ENCODE assay signal across 9 mouse cellular contexts in the genomic region with DNA sequence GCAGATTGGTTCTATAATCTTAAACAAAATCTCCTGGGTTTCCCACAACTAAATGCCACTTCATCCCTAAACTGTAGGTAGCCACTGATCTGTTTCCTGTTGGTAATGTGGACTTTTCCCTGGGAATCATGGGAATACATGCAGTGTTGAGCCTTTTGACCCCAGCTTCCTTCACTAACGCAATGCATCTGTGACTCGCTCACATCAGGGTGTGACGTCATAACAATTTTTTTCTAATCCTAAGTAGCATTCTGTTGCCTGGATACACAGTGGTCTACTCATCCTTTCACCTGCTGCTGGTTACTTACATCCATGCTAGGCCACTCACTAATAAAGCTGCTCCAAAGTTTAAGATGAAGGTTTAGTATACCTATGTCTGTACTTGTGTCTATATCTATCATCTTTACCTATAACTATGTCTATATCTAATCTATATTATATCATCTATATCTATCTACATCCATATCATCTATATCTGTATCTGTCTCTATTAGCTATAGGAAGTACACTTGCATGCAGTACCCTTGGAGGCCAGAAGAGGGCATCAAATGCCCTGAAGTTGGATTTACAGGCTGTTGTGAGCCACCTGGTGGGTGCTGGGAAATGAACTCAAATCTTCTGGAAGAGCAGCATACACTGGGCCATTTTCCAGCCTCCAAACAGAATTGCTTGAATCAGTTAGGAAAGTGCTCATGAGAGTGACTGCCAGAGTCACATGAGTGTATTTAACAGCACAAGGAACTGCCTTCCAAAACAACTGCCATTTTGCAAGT.
DNase-seq lines count a peak whose midpoint lies in the region; ATAC-seq and TF ChIP-seq lines count a peak whose summit lies in the region.
"Had no signal": no experiment of that assay in that cellular context is flagged by ENCODE, and none has a peak within 500 bp of the region (broad histone marks: within the 10 kb centered on the region; RNA-seq: fewer than 3 reads in every experiment).

No protein-coding gene starts in this region.

- no peak overlapping the region for H3K4me2 ChIP-seq in kidney, embryonic 16.5 days (replicated peaks; ENCODE audit: low read depth, low read length)
- no peak overlapping the region for H3K4me2 ChIP-seq in forebrain, embryonic 14.5 days (ENCODE audit: low read length)
- H3K4me2 ChIP-seq: embryonic facial prominence, embryonic 15.5 days had no signal

- H3K27ac ChIP-seq in kidney, embryonic 16.5 days (ENCODE audit: low read length), result no peak overlapping the region
- no peak overlapping the region for H3K27ac ChIP-seq in ES-E14 (ENCODE audit: insufficient read depth, low read depth, low read length, poor library complexity, severe bottlenecking)
- H3K27ac ChIP-seq in forebrain, embryonic 14.5 days (ENCODE audit: low read depth, low read length), result no peak overlapping the region
- H3K27ac ChIP-seq: embryonic facial prominence, embryonic 15.5 days had no signal

- no peaks in the 10 kb centered on the region for H3K27me3 ChIP-seq in kidney, embryonic 16.5 days (ENCODE audit: insufficient read depth, low read length)
- H3K27me3 ChIP-seq in forebrain, embryonic 14.5 days (replicated peaks; ENCODE audit: control insufficient read depth, insufficient read depth, low read length), result no peaks in the 10 kb centered on the region
- H3K27me3 ChIP-seq: embryonic facial prominence, embryonic 15.5 days had no signal

- H3K4me1 ChIP-seq in kidney, embryonic 16.5 days (ENCODE audit: insufficient read depth, low read length), result peaks cover 2% of the 10 kb centered on the region; the same call in 1 of the 2 replicates
- no peaks in the 10 kb centered on the region for H3K4me1 ChIP-seq in ES-E14 (ENCODE audit: control insufficient read depth in 2 of 2, insufficient read depth in 2 of 2, low read length in 2 of 2, poor library complexity in 1 of 2)
- no peaks in the 10 kb centered on the region for H3K4me1 ChIP-seq in forebrain, embryonic 14.5 days (ENCODE audit: control insufficient read depth, insufficient read depth, low read length)

- H3K4me3 ChIP-seq in kidney, embryonic 16.5 days (ENCODE audit: low read length), result no peak overlapping the region
- H3K4me3 ChIP-seq in ES-E14 (ENCODE audit: insufficient read depth in 1 of 2, low read depth in 1 of 2, low read length in 2 of 2, poor library complexity in 1 of 2, severe bottlenecking in 1 of 2), result no peak overlapping the region
- no peak overlapping the region for H3K4me3 ChIP-seq in forebrain, embryonic 14.5 days (ENCODE audit: low read depth, low read length)
- H3K4me3 ChIP-seq: embryonic facial prominence, embryonic 15.5 days had no signal

- no peak for ATAC-seq in kidney, embryonic 16.5 days (ENCODE audit: low FRiP score, low TSS enrichment)
- ATAC-seq in common myeloid progenitor, adult 5-6 weeks (replicated peaks; ENCODE audit: low read depth, poor library complexity, severe bottlenecking), result peak; percentile 72
- ATAC-seq in forebrain, embryonic 14.5 days, result no peak

- no peak overlapping the region for H3K9ac ChIP-seq in kidney, embryonic 16.5 days (replicated peaks; ENCODE audit: low read length)
- no peak overlapping the region for H3K9ac ChIP-seq in ES-E14 (ENCODE audit: insufficient read depth, low read depth, low read length, poor library complexity, severe bottlenecking)
- no peak overlapping the region for H3K9ac ChIP-seq in forebrain, embryonic 14.5 days (ENCODE audit: low read length)
- H3K9ac ChIP-seq: embryonic facial prominence, embryonic 15.5 days had no signal

- in situ Hi-C loops in ES-E14 (cut with MboI; ENCODE audit: low sequenced_read_pairs in 2 of 2, unreplicated experiment in 2 of 2), result loop anchor here in 1 of 2 experiments (10.0 kb wide), 1 partner anchor 347 kb away; no protein-coding TSS in a partner anchor

- no peaks in the 10 kb centered on the region for H3K9me3 ChIP-seq in kidney, embryonic 16.5 days (ENCODE audit: low read length)
- H3K9me3 ChIP-seq in ES-E14 (ENCODE audit: control insufficient read depth, insufficient read depth, low read depth, low read length), result no peaks in the 10 kb centered on the region
- 0 out of 2 replicates have a peak, but pooled peaks cover 7% of the 10 kb centered on the region for H3K9me3 ChIP-seq in forebrain, embryonic 14.5 days (replicated peaks; ENCODE audit: control insufficient read depth, low read length)

- WGBS in kidney, embryonic 16.5 days, result 79% methylated on average over 3 of the region's 3 CpGs
- 93% methylated on average over 3 of the region's 3 CpGs for WGBS in forebrain, embryonic 14.5 days

- peak; percentile 41 for DNase-seq in kidney, adult 9 months
- peak; percentile 77 for DNase-seq in ES-E14 (ENCODE audit: low read depth, low spot score)
- peak; percentile 22 to 58 for DNase-seq in spleen, postnatal 10 days (ENCODE audit: low spot score in 2 of 2)
- no peak for DNase-seq in forebrain, embryonic 14.5 days (ENCODE audit: low spot score)
- no peak for DNase-seq in frontal cortex, postnatal 25 days (ENCODE audit: low spot score in 2 of 2)
- DNase-seq in frontal cortex, postnatal 14 days (ENCODE audit: low spot score in 2 of 2), result no peak

- no peaks in the 10 kb centered on the region for H3K36me3 ChIP-seq in kidney, embryonic 16.5 days (ENCODE audit: insufficient read depth, low read length)
- H3K36me3 ChIP-seq in ES-E14 (ENCODE audit: control insufficient read depth, insufficient read depth, low read length, poor library complexity, severe bottlenecking), result no peaks in the 10 kb centered on the region
- H3K36me3 ChIP-seq in forebrain, embryonic 14.5 days (ENCODE audit: control insufficient read depth, insufficient read depth, low read length), result no peaks in the 10 kb centered on the region
- H3K36me3 ChIP-seq: embryonic facial prominence, embryonic 15.5 days had no signal

TF ChIP-seq in ES-E14, 5 proteins besides CTCF, POLR2A, EP300 and RAD21:
- TF ChIP-seq HCFC1 (IDR thresholded peaks at IDR 0.05; ENCODE audit: borderline replicate concordance, insufficient read depth, low read length) (no peak), ZNF384 (IDR thresholded peaks at IDR 0.05; ENCODE audit: low read depth, low read length) (no peak; the same call in 1 of the 2 replicates), CHD2 (IDR thresholded peaks at IDR 0.05; ENCODE audit: low read depth, low read length) (no peak), MAFK (IDR thresholded peaks at IDR 0.05; ENCODE audit: insufficient read depth, low read depth, low read length) (no peak), ZC3H11A (IDR thresholded peaks at IDR 0.05; ENCODE audit: borderline replicate concordance, low read depth, low read length) (peak; percentile 96)

Comparison
In these comparisons a context has a peak if more than half of its experiments do, and no peak if none do; other contexts are left out.
1. DNase-seq: peak in kidney, adult 9 months (single experiment), ES-E14 (single experiment) and spleen, postnatal 10 days (2 of 2); none in forebrain, embryonic 14.5 days (single experiment), frontal cortex, postnatal 25 days (0 of 2) and frontal cortex, postnatal 14 days (0 of 2).